Mouse (Mus musculus): ENCODE results near the gene Slfn3. TPM values are rescaled to one million over a fixed set of nuclear protein-coding genes. Genes with fewer than 3 reads are reported as not detected.
"Not testable (repeated sequence)": the region's sequence is repeated elsewhere in the genome, so short reads cannot be mapped to it uniquely, and the experiment has no call there.

The Slfn3 gene
- 1 to 10 TPM; 3.1 to 4.1 TPM for total RNA-seq (2021)

DNA sequence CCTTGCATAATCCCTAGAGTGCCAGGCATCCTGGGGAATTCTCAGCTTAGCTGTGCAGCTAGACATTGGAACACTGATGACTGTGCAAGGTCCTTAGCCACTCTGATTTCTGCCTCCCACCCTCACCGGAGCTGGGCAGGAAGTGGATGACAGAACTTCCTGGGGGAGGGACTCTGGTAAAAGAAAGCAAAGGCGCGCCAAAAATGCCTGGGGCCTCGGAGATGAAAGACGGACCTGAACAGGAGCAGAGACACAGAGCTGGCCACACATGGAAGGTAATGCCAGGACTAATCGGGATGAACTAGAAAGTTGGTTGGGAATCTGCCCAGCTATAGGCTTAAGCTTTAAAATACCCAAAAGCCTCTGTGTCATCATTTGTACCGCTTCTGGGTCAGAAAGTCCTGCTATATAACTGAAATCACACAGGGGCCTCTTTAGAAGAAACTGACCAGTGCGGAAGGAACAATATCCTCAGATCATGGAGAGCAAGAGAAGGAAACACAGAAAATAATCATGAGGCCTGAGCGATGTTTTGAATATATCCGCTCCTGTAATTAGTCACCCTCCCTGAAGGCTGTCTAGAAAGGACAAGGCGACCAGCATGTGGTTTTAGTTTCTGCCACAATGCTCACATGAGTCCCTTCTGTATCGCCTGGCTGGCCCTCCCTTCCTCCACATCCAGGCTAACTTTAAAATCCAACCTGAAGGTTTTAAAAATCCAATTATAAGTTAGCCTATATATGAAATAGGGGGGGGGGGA, at the start of gene Slfn3:
TSS of gene Slfn3 (plus strand) at position 197 of the 760 bp plus-strand sequence.
- intact Hi-C loops (cut with DNase I), result no loop called here

DNA sequence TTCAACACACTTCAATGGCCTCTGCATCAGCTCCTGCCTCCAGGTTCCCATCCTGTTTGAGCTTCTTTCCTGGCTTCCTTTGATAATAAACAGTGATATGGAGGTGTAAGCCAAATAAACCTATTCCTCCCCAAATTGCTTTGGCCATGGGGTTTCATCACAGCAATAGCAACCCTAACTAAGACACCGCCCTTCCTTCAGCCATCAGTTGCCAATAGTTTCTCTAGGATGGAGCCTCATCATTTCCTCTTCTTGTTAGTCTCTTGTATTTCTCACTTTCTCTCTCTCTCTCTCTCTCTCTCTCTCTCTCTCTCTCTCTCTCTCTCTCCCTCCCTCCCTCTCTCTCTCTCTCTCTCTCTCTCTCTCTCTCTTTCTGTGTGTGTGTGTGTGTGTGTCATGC, 42.2 kb upstream of the Slfn3 start:
- intact Hi-C loops (cut with DNase I), result not testable (repeated sequence)

More for the DNA sequence above, at the start of gene Slfn3:
- peak; percentile 55 to 57 for DNase-seq

DNA sequence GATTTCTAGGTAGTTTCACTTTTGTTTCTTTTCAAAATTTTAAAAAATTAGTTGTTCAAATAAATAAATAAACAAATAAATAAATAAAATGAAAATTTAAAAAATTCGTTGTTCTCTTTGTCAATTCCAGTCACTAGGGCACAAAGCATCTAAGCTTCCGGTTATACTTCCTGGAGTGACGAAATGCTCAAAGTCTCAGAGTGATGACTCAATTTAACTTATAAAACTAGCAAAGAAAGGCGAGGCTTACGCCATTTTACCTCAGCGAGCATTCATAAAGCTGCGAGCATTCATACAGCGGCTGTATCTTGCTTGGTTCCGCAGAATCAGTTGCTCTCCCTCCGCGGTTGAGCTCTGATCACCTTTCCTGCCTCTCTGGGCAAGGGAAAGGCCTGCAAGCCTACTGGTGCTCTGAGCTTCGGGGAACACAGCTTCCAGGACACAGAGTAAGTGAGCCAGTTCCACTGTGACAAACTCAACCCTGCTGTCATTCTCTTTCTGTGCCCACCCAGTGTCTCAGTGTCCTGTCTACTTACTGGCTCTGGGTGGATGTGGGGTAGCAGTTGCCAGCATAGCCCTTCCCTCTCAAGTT, 16.1 kb upstream of the Slfn3 start, which contains the start of gene Slfn4:
TSS of gene Slfn4 (plus strand) at position 239 of the 592 bp plus-strand sequence.
- no peak for DNase-seq
- intact Hi-C loops (cut with DNase I), result no loop called here

More for the DNA sequence above, 42.2 kb upstream of the Slfn3 start:
- not testable (repeated sequence) for DNase-seq

DNA sequence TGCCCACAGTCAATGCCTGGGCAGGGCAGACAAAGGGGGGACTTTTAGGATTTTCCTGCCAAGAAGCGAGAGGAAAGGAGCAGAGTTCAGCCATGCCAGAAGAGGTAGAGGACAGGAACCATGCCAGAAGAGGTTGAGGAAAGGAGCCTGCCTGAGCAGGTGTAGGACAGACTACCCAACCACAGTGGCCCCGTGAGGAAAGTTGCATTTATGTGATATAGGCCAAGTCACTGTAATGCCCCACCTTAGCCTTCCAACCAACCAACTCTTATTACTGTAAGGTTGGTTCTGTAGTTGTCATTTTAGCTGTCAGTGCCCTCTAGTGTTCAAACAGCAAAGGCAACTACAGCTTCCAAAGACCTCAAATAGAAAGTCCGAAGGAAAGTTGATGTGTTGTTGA, 871 bp downstream of the Slfn3 start:
- intact Hi-C loops (cut with DNase I), result loop anchor here (2.0 kb wide), 1 partner anchor 277 kb away; no protein-coding TSS in a partner anchor
- peak; percentile 15 to 26 for DNase-seq

GRCm38 (mm10) chr11:83205002-83205401, 13.9 kb downstream of the Slfn3 start:
- DNase-seq, result no peak
- intact Hi-C loops (cut with DNase I), result no loop called here

DNA sequence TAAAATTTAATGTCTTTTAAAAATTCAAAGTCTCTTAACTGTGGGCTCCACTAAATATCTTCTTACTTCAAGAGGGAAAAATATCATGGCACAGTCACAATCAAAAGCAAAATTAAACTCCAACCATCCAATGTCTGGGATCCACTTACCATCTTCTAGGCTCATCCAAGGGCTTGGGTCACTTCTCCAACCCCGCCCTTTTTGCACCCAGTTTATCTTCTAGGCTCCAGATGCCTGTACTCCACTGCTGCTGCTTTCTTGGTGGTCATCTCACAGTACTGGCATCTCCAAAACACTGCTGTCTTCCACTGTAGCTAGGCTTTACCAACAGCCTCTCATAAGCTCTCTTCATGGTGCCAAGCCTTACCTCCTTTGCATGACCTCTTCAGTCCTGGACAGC, 25.0 kb downstream of the Slfn3 start:
- intact Hi-C loops (cut with DNase I), result no loop called here
- no peak for DNase-seq

DNA sequence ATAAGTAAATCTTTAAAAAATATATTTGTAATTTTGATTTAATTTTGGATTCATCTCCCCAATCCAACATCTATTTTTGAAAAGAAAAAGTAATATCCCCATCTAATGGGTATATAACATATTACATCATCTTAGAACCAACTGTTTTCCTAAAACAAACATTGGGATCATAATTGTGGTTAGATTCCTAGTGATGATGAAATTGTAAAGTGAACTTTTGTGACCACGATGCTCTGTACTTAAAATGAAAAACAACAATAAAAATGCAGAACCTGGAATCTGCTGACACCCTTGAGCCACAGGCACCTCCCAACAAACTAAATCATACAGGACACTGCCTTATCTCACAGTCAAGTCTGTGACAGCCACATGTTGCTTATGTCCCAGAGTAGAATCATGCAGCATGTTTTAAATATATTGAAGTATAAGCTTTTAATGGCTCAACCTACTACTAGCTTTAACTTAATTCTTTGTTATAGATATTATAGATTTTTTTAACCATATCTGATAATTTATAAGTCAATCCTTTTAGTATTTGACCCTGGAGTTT, 30.3 kb downstream of the Slfn3 start:
- no peak for DNase-seq
- intact Hi-C loops (cut with DNase I), result no loop called here

DNA sequence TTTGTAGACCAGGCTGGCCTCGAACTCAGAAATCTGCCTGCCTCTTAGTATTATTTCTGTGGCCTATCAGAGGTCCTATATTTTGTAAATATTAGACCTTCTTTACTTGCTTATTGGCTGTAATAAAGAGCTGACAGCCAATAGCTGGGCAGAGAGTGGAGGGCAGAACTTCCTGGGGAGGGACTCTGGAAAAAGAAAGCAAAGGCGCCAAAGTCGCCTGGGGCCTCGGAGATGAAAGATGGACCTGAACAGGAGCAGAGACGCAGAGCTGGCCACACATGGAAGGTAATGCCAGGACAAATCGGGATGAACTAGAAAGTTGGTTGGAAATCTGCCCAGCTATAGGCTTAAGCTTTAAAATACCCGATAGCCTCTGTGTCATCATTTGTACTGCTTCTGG, 32.2 kb downstream of the Slfn3 start:
- intact Hi-C loops (cut with DNase I), result no loop called here
- DNase-seq, result peak in 1 of 2 experiments; percentile 6

DNA sequence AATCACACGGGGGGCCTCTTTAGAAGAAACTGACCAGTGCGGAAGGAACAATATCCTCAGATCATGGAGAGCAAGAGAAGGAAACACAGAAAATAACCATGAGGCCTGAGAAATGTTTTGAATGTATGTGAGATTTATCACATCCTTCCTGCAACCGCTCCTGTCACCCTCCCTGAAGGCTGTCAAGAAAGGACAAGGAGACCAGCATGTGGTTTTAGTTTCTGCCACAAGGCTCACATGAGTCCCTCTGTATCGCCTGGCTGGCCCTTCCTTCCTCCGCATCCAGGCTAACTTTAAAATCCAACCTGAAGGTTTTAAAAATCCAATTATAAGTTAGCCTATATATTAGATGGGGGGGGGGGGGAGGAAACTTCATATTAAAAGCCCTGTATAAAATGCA, 32.7 kb downstream of the Slfn3 start:
- DNase-seq; intact Hi-C loops (cut with DNase I): not testable (repeated sequence)

- intact Hi-C loops (cut with DNase I), result no loop called here
- DNase-seq, result no peak
These were observed 33.1 kb downstream of the Slfn3 start for GRCm38 (mm10) chr11:83224217-83224616.

- DNase-seq, result no peak
- intact Hi-C loops (cut with DNase I), result no loop called here
These were observed 33.6 kb downstream of the Slfn3 start for GRCm38 (mm10) chr11:83224750-83225149.

DNA sequence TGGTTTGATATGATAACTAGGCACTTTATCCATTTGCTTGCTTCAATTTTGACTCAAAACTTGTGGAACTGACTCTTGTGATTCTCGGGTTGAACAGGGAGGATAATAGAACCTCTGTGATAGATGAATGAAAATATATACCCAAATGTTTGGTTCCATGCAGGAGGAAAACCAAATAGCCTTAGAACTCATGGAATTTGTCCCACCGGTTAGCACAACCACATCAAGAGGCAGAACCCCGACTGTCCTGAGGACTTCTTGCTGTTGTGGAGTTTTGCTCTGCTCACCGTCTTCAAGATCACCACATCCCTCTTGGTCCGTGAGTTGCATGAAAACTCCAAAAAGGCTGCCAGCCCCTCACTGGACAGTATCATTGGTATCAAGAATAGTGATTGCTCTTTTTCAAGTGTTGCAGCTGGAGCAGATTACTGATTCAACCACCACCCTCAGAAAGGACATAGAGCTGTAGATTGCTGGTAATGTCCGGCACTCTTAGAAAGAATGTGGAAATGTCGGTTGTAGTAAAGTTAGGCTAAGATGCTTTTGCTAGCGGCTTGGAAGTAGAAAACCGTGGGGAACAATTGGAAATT, 34.3 kb downstream of the Slfn3 start:
- intact Hi-C loops (cut with DNase I), result no loop called here
- DNase-seq, result no peak

GRCm38 (mm10) chr11:83227926-83228723, 37.0 kb downstream of the Slfn3 start:
- DNase-seq, result no peak
- intact Hi-C loops (cut with DNase I), result no loop called here

- intact Hi-C loops (cut with DNase I), result no loop called here
- DNase-seq, result no peak
These were observed 39.8 kb downstream of the Slfn3 start for GRCm38 (mm10) chr11:83230966-83231365.

DNA sequence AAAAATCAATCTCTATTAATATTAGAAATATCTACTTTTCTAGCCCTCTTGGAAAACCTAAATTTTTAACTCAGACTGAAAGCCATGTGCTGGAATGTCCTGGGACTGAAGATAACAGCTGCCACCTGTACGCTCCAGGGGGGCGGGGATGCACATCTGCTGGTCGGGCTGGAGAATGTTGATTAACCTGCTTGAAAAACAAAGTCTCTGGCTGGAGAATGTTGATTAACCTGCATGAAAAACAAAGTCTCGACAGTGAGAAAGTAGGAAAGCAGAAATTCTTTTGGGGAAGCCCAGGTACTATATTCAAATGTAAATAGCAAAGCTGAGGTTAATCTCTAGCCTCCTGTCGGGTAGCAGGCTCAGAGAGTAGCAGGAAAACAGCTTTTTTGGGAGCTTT, 42.5 kb downstream of the Slfn3 start:
- intact Hi-C loops (cut with DNase I); DNase-seq: not testable (repeated sequence)

DNA sequence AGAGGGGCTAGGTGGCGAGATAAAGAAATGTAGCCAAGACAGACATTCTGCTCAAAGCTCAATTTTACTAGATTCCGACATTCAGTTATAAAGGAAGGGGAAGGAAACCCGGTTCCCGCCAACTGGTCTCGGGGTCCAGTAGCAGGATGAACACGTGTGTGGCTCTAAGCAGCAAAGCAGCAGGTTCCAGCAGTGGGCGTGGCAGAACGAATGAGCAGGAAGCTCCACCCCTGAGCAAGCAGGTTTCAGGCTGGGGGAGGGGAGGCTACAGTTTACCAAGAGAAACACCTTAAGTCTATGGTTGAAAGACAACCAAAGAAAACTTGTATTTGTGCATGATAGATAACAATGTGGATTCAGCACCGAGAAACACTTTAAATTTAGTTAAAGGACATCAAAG, 46.3 kb downstream of the Slfn3 start:
- intact Hi-C loops (cut with DNase I); DNase-seq: not testable (repeated sequence)

GRCm38 (mm10) chr11:83238389-83238788, 47.3 kb downstream of the Slfn3 start:
- intact Hi-C loops (cut with DNase I), result no loop called here
- DNase-seq, result no peak

GRCm38 (mm10) chr11:83239811-83240210, 48.7 kb downstream of the Slfn3 start:
- intact Hi-C loops (cut with DNase I), result no loop called here
- DNase-seq, result no peak

DNA sequence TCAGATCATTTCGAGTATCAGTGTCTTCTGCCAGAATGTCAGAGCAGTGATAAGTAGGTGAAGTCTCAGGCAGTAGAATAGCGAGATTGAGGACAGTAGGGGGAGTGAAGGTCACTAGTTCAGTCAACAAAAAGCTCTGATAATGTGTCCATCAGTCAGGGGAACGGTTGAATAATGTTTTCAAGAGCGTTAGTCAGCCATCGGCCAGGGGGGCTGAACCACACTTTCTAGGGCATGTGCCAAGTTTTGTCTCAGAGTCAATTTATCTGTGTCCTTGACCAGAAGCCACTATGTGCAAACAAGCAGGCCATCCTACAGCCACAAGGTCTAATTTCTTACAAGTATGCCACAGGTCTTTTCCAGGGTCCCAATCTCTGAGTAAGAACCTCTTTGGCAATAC, 66.1 kb downstream of the Slfn3 start:
- DNase-seq; intact Hi-C loops (cut with DNase I): not testable (repeated sequence)

DNA sequence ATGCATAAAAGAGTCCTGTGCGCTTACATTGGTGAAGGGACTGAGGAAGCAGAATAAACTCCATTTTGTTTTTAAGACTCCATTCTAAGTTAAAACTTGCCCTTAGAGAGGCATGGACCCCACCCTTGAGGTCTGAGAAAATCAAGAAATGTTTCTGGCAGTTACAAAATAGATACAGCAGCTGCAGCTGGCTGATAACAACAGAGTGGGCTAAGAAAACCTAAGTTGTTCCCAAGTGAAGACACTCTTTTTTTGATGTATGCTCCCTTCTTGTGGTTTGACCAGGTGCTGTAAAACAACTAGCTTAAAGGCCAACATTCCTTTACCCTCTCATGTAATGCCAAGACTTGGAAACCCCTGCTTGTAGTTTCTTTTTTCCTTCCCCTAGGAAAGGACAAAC, 71.5 kb downstream of the Slfn3 start:
- intact Hi-C loops (cut with DNase I), result no loop called here
- DNase-seq, result no peak

GRCm38 (mm10) chr11:83263146-83263545, 72.0 kb downstream of the Slfn3 start:
- DNase-seq, result no peak
- intact Hi-C loops (cut with DNase I), result no loop called here

All from heart, postnatal 36 days (tissue).